Mouse (Mus musculus): ENCODE results near the gene Clip2.

Gene Clip2

DNA sequence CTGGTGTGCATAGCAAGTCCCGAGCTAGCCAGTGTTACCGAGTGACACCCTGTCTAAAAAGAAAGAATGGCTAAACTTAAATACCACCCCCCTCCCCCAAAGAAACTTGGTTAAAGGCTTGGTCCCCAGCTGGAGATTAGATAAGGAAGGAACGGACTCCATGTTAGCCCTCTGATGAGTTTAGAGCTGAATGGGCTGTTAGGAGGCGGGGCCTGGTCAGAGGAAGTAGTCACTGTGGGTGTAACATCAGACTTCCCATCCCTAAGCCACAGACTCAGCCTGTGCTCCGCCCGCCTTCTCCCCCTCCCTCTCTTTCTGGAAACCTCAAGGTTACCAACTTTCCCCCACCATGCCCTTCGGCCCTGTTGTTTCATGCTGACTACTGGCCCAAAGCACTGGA is 30.4 kb downstream of the Clip2 start:
- no peak for DNase-seq

DNA sequence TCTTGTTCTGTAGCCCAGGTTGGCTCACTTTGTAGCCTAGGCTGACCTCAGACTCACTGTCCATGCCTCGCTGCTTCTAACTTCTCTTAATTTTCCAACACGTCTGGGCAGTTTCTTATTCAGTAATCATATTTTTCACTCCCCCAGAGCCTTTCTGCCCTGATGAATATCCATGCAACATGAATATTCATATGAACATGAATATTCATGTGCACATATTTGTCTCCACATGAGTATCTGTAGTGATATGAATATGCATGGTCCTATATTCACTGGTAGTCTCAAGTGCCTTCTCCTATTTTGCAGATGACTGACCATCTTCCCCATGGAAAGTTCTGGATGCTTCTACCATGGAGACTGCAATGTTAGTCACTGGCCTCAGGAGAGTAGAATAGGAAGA is 31.1 kb downstream of the Clip2 start:
- no peak for DNase-seq

DNA sequence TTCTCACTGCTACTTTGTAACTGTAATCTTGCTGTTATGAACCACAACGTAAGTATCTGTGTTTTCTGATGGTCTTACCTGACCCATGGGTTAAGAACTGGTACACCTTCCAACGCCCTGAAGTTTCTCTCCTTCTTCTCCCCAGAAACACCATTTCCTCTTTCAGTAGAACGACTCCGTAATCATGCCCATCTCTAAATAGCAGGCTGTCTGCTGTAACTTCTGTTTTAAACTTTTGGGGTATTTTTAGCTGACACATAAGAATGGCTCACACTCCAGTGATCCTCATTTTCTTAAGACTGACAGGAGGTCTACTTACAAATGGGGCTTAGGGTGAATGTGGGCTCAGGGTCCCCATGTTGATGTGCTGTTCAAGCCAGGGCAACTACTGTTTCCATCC is 32.1 kb downstream of the Clip2 start:
- no peak for DNase-seq

DNA sequence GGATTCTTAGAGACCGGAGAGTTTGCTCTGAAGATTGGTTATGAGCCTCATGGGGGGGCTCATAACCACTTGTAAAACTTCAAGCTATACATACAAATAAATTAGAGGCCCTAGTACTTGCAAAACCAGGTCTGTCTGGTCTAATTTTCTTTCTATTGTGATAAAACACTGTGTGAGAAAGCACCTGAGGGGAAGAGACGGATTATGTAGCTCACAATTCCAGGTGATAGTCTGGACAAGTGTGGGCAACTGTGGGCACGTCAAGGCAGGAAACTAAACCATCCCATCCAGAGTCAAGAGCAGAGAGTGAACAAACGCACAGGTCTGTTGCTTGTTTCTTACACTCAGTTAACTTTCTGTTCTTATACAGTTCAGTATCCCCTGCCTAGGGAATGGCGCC is 32.8 kb downstream of the Clip2 start:
- no peak for DNase-seq

DNA sequence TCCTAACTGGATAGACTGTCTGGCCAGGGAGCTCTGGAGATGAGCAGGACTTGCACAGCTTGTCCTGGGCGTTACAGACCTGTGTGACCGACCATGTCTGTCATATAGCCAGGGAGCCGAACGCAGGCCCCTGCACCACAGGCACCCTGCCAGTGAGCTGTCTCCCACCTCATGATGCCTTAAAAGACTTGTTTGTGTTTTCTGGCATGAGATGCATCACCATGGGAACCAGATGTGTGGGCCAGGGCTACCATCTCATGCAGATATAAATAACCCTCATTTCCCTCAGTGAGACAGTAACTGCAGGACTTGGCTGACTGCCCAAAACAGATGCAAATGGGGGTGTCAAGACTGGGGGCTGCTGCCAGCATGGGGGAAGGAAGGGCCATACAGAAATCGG is 40.1 kb downstream of the Clip2 start:
- DNase-seq, result no peak

DNA sequence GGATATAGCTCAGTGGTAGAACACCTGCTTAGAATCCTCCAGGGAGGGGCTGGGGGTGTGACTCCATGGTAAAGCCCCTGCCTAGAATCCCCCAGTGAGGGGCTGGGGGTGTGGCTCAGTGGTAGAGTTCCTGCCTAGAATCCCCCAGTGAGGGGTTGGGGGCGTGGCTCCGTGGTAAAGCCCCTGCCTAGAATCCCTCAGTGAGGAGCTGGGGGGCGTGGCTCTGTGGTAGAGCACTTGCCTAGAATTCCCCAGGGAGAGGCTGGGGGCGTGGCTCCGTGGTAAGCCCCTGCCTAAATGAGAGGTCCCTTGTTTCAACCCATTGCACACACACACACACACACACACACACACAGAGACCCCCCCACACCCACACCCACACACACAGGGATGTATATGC is 42.0 kb downstream of the Clip2 start:
- no peak for DNase-seq

DNA sequence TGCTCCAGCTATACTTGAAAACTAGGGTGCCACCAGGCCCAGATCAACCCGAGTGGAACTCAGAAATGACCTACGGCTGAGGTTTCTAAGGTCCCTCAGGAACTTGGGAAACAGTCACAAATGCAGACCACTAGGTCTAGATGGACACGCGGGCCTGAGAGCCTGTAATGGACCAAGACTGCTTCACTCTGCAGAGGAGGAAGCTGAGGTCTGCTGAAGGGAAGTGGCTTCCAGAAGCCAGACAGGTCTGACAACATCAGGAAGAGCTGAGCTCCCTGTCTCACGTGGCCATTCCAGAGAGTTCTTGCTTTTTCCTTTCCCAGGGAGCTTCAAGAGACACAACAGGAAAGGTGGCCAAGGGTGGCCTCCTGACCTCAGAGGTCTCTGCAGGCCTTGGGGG is 43.3 kb downstream of the Clip2 start:
- DNase-seq, result no peak

DNA sequence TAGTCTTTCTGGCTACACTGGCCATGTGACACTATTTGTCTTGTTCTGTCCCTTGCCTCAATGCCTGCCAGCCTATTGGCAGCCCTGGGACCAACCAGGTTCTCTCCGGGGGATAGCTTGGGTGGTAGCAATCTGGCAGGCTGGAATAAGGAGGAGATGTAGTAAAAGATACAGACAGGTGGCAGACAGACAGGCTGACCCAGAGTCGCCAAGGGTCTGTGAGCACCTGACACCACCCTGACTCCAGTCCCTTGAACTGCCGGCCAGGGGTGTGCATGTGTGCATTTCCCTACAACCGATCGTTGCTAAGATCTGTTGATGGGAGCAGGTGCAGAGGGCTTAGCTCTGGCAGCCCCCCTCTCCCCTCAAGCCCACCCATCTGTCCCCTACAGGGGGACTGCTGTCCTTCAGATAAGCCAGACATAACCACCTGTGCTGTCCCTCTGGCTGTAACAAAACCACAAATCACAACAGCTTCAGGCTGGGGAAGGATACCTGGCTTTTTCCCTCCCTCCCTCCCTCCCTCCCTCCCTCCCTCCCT is 44.3 kb downstream of the Clip2 start:
- no peak for DNase-seq

DNA sequence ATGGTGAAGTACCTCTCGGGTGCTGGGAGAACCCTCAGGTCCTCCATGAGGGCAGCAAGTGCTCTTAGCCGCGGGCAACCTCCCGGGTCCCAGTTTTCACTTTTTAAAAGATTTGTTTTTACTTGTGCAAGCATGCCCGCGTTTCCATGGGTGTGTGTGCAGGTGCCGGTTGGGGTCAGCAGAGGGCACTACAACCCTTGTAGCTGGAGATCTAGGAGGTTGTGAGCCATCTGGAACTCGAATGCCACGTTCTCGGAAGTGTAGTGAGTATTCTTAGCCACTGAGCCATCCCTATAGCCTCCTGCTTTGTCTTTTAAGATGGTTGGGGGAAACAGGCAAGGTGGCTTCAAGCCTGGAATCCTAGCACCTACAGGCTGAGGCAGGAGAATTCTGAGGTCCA is 44.9 kb downstream of the Clip2 start:
- peak; percentile 79 for DNase-seq

DNA sequence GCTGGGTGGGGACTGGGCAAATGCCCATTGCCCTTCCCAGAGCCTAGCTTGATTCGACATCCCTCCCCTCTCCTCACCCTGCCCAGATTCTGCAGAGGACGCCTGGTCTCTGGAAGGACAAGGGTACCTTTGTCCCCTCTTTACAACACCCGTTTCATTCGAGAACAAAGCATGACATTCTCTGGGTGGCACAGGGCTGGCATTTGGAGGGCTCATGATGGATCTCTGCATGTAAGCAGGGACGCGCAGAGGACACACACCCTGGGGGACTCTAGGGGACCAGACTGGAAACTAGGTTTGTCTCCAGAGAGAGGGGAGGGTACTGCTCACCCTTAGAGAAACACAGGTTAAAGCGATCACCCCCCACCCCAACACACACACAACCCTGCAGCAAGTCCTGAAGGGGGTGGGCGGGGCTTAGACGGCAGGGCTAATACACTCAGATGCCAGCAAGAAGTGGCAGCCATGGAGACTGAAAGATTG is 46.4 kb downstream of the Clip2 start:
- DNase-seq, result no peak

DNA sequence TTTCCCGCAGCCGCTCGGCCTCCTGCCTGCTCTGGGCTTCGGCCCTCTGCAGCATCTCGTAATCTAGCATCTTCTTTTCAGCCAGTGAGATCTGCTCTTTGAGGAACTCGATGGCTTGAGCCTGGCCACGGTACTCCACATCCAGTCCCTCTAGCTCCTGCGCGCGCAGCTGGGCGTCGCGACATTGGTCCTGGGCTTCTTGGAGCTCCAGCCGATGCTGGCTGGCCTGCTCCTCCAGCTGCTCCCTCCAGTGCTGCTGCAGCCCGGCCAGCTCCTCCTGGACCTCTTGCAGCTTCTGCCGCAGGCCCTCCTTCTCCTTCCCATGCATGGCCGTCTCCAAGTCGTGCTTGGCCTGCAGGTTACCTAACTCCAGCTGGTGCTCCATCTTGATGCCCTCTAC is 49.6 kb downstream of the Clip2 start:
- DNase-seq, result no peak

DNA sequence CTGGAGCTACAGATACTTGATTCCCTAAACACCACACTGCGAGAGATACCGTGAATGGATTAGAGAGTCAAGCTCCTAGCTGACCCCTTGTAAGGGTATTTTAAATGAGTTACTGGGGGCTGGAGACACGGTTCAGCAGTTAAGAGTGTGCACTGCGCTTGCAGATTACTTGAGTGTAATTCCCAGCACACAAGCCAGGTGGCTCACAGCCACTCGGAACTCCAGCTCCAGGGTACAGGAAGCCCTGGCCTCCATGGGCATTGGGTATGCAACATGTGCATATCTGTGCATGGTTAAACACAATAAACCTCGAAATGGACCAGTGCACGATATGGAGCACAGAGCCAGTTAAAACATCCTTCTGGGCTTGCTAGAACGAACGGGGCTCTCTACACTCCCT is 50.8 kb downstream of the Clip2 start:
- DNase-seq, result no peak

DNA sequence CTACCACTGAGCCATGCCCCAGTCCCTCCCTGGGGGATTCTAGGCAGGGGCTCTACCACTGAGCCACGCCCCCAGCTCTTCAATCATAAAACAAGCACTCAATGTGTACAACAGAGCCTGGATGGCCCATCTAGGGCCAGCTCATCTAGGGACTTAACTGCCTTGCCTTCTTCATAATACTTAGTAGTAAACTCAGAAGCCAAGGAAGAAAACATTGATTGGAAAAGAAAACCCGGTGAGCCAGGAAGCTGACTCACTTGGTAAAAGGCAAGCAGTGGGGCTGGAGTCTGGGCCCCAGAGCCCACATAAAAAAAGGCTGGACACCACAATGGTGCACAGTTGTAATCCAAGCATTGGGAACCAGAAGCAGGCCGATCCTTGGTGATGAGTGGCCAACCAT is 51.6 kb downstream of the Clip2 start:
- no peak for DNase-seq

DNA sequence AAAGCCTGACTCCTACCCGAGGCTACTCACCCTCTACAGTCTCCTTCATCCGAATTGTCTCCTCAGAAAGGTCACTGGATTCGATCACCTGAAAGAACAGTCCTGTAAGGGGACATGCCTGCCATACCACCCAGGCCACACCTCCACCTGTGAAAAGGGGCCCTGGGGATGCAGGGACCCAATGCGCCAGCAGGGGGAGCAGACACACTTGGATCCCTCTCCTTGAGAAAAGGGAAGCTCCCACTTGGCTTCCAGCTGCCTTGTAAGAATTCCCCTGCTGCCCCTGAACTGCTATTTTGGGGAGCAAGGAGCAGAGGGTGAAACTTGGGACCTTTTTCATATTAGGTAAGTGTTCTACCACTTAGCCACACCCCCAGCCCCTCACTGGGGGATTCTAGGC is 52.2 kb downstream of the Clip2 start:
- peak; percentile 59 for DNase-seq

DNA sequence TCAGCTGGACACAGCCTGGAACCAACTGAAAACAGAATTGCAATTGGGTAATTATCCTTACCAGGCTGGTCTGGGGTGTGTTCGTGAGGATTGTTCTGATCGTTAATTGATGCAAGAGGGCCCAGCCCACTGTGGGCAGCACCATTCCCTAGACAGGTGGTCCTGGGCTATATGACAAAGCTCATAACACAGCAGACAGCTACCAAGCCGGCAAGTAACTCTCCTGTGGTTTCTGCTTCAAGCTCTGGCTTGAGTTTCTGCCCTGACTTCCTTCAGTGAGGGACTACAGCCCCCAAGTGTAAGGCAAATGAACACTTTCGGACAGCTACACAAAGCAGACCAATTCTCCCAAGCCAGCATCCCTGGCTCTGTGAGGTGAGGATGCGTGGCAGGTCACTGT is 55.2 kb downstream of the Clip2 start:
- DNase-seq, result no peak

DNA sequence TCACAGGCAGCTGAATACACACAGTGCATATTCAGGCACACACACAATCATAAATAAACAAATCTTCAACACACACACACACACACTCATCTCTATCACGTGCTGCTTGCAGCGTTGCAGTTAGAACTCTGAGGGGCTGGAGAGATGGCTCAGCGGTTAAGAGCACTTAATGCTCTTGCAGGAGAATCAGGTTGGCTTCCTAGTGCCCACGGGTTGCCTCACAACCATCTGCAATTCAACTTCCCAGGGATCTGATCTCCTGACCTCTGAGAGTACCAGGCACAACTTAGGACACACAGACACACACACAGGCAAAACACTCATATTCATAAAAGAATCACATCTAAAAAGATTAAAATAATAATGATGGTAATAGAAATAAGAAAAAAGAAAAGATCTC is 56.4 kb downstream of the Clip2 start:
- no peak for DNase-seq

DNA sequence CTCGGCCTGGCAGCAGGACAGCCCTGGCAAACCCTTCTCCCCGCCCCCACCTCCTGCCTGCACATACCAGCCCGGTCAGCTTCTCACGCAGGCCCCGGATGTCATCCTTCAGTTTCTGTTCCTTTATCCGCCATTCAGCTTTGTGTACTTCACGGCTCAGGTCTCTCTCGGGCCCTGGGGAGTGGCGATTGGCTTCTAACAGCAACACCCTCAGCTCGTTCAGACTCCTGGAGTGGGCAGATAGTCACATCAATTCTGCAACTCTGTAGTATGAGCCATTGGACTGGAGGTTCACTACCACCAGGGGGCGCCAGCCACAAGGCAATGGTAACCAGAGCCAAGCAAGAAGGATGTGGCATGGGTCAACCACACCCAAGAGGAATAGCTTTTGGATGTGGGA is 58.1 kb downstream of the Clip2 start:
- DNase-seq, result peak; percentile 80

DNA sequence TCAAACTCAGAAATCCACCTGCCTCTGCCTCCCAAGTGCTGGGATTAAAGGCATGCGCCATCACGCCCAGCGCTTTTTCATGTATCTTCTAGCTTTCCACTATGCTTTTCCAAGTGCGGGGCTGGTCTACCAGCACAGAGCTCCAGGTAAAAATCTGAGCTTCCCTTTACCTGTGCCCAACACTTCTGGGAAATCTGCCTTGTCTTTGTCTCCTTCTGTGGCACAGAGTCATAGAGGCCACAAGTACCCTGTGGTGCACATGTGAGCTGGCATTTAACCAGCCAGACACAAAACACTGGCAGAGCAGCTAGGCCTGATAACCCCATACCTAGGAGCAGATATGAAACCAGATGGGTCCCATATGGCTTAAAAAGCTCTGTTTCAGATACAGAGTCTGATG is 59.3 kb downstream of the Clip2 start:
- DNase-seq, result no peak

DNA sequence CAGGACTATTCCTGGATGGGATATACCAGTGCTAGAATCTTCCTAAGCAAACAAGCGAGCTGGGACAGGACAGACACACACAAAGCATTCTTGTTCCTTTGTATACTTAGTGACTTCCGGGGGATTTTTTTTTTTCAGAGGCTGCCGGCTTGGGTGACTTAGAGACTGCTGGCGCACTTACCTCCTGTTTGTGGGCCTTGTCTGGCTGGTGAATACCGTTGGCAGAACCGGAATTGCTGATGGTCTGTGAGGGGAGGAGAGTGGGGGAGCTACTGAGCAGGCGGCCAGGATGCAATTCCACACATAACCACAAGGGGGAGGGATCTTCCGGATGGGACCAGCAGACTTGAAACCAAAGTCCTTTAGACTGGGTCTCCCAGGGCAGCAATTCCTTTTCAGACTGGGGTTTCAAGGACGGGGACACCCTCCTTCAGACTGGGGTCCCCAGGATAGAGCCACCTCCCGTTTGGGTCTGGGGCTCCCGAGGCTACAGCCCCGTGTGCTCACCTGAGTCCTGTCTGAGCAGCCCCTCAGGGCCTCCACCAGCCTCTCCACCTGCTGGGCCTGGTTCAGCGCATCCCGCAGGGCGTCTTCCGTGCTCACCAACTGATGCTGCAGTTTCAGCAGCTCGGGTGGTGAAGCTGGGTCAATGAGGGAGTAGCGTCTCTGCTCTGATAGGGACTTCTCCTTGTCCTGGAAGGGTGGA is 60.4 kb downstream of the Clip2 start:
- peak; percentile 72 for DNase-seq

DNA sequence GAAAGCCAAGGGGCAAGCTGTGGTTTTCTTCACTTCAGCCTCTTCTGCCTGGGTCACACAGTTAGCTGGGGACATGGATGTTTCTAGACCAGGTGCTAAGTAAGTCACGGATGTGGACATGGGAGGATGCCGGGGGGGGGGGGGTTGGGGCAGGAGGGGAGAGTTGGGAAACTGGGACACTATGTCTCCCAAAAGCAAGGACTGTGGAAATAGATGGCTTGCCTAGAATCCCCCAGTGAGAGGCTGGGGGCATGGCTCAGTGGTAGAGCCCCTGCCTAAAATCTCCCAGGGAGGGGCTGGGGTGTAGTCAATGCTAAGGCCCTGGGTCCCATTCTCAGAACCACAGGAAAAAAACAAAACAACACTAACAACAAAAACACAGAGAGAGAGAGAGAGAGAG is 61.0 kb downstream of the Clip2 start:
- no peak for DNase-seq

DNA sequence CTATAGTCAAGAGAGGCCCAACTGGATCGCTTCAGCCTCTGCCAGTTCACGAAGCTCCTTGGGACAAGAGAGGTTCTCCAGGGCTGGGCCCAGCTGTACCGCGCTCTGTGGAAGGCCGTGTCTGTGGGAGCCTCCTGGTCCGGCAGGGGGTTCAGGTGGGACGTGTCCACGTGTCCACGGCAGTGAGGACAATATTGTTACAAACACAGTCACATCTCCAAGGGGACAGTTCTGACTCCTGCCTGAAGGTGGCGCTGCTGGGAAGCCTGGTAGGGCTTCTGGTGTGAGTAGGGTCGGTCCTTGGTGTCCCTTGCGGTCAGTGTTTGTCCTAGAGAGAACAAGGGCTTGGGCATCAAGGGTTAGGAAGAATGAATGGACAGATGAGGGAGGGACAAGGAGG is 61.8 kb downstream of the Clip2 start:
- DNase-seq, result no peak

DNA sequence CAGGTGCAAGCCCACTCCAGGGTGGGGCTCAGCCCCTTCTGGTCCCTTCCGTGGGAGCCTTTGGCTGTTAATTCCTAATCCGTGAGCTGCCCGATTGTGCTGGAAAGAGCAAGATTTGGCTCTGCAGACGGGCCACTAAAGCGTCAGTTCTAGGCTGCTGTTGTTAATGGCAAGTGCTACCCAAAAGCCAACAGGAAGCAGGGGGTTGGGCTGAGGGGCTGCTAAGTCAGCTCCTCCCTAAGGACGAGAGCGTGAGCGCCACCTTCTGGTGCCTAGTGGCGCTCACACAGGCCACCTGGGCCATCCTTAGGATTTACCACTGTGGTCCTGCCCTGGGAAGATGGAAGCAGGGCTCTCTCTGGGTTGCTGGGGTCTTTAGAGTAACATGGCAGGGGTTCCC is 62.7 kb downstream of the Clip2 start:
- DNase-seq, result no peak

DNA sequence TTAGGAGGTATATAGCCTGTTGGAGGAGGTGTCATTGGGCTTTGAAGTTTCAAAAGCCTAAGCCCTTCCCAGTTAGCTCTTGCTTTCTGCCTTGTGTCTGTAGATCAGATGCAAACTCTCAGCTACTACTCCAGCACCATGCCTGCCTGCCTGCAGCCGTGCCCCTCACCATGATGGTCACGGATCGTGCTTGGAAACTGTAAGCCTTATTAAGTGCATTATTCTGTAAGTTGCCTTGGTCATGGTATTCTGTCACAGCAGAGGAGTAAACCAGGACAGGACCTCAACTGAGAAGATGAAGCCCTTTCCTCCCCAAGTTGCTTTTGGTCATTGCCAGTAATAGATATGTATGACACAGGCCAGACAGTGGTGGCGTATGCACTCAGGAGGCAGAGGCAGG is 63.6 kb downstream of the Clip2 start:
- no peak for DNase-seq

DNA sequence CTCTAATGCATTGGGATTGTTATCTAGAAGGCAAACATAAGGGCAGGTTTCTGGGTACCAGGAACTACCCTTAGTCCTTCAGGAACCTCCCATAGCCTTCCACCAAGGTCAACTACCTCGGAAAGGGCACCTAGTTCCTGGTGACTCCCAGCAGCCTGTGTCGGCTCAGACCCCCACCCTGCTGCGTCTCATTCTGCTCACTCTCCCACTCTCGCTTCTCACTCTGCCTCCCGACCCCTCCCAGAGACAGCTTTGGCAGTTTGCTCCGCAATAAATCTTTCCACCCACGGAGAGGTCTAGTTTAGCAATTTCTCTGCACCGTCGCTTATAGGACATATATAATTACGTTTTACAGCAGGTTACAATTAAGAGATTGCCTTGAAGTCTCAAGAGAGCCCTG is 64.2 kb downstream of the Clip2 start:
- no peak for DNase-seq

Measured in cerebellum, adult 11 months (tissue).